Mouse (Mus musculus) embryonic facial prominence, embryonic 10.5 days (tissue): ENCODE data around the gene Gm21954. TPM values are rescaled to one million over a fixed set of nuclear protein-coding genes. Genes with fewer than 3 reads are reported as not detected.

Source experiments
- DNase-seq: peaks from one replicate; pipeline ENCODE4 v3.0.0-alpha.2; 2017; ENCODE audit warnings: low spot score
- H3K27ac ChIP-seq: fragments of 300-500 bp; sonication (generic); replicated peaks from 2 replicates; pipeline ENCODE4 v1.5.1; 2016; ENCODE audit warnings: mild to moderate bottlenecking
- H3K27me3 ChIP-seq: fragments of 300-500 bp; sonication (generic); replicated peaks from 2 replicates; pipeline ENCODE4 v1.6.1; 2016; ENCODE audit warnings: low read depth, mild to moderate bottlenecking; ENCODE audit not compliant: poor library complexity, severe bottlenecking
- H3K36me3 ChIP-seq: fragments of 300-500 bp; sonication (generic); replicated peaks from 2 replicates; pipeline ENCODE4 v1.6.1; 2016; ENCODE audit warnings: mild to moderate bottlenecking, moderate library complexity
- H3K4me1 ChIP-seq: fragments of 300-500 bp; sonication (generic); 2 replicates; pipeline ENCODE4 v1.6.1; 2016
- H3K4me3 ChIP-seq: fragments of 300-500 bp; sonication (generic); 2 replicates; pipeline ENCODE4 v1.5.1; 2016; ENCODE audit warnings: mild to moderate bottlenecking, moderate library complexity
- H3K9me3 ChIP-seq: fragments of 300-500 bp; sonication (generic); 2 replicates; pipeline ENCODE4 v1.6.1; 2016; ENCODE audit warnings: mild to moderate bottlenecking
- WGBS: fragments of 180-500 bp; shearing (Covaris S2); methylation state at CpG from one replicate; pipeline ENCODE4 v1.1.7; 2016; 5-methylcytosine and 5-hydroxymethylcytosine counted together
- polyA plus RNA-seq: library from polyadenylated mRNA; unstranded; fragments of >200 nt; fragmentation: Nextera tagmentation; extraction: Ambion mirVana; gene quantifications from 2 replicates; pipeline ENCODE4 v1.2.1, GENCODE M21; 2016

Gm21954 gene
- polyA plus RNA-seq, 1 experiment from 2014 or later: not detected

GRCm38 (mm10) chr3:55492021-55492420, 20.0 kb upstream of the Gm21954 start:
- H3K9me3 ChIP-seq: no peaks in the 10 kb centered on the region
- H3K27me3 ChIP-seq: 0 out of 2 replicates have a peak, but pooled peaks cover 5% of the 10 kb centered on the region
- H3K27ac ChIP-seq: peak overlapping the region; percentile 2; the same call in 1 of the 2 replicates
- H3K4me3 ChIP-seq: no peak overlapping the region
- no peaks in the 10 kb centered on the region for H3K36me3 ChIP-seq
- H3K4me1 ChIP-seq: peaks cover 50% of the 10 kb centered on the region
- peak; percentile 70 for DNase-seq
- WGBS: 16% methylated on average over 6 of the region's 6 CpGs

GRCm38 (mm10) chr3:55489231-55489990, 17.4 kb upstream of the Gm21954 start:
- WGBS: 81% methylated on average over 12 of the region's 12 CpGs
- peaks cover 7% of the 10 kb centered on the region for H3K36me3 ChIP-seq
- H3K27me3 ChIP-seq: 0 out of 2 replicates have a peak, but pooled peaks cover 5% of the 10 kb centered on the region
- no peak overlapping the region for H3K4me3 ChIP-seq
- H3K4me1 ChIP-seq: peaks cover 26% of the 10 kb centered on the region
- no peaks in the 10 kb centered on the region for H3K9me3 ChIP-seq
- no peak for DNase-seq
- no peak overlapping the region; the same call in 1 of the 2 replicates for H3K27ac ChIP-seq

GRCm38 (mm10) chr3:55483328-55483727, 11.3 kb upstream of the Gm21954 start:
- H3K4me3 ChIP-seq: no peak overlapping the region
- 39% methylated on average over 4 of the region's 4 CpGs for WGBS
- no peaks in the 10 kb centered on the region for H3K27me3 ChIP-seq
- H3K27ac ChIP-seq: peak overlapping the region; percentile 51; the same call in 1 of the 2 replicates
- no peaks in the 10 kb centered on the region for H3K9me3 ChIP-seq
- H3K36me3 ChIP-seq: peaks cover 7% of the 10 kb centered on the region
- peaks cover 26% of the 10 kb centered on the region for H3K4me1 ChIP-seq
- no peak for DNase-seq

GRCm38 (mm10) chr3:55481140-55481539, 9.1 kb upstream of the Gm21954 start:
- Histone ChIP-seq H3K4me3 (no peak overlapping the region), H3K27me3 (no peaks in the 10 kb centered on the region), H3K36me3 (no peaks in the 10 kb centered on the region; the same call in none of the 2 replicates), H3K9me3 (no peaks in the 10 kb centered on the region), H3K4me1 (peaks cover 25% of the 10 kb centered on the region), H3K27ac (0 out of 2 replicates have a peak overlapping the region, but pooled peaks have one; percentile 6)
- 80% methylated on average over 1 of the region's 1 CpGs for WGBS
- DNase-seq: no peak

- Histone ChIP-seq H3K27me3 (no peaks in the 10 kb centered on the region), H3K27ac (no peak overlapping the region), H3K4me3 (no peak overlapping the region), H3K36me3 (no peaks in the 10 kb centered on the region; the same call in 1 of the 2 replicates), H3K4me1 (peaks cover 25% of the 10 kb centered on the region), H3K9me3 (no peaks in the 10 kb centered on the region)
- 93% methylated on average over 4 of the region's 4 CpGs for WGBS
- no peak for DNase-seq
Observed at GRCm38 (mm10) chr3:55479306-55479705, 7.3 kb upstream of the Gm21954 start.

GRCm38 (mm10) chr3:55476694-55477093, 4.7 kb upstream of the Gm21954 start:
- H3K4me3 ChIP-seq: no peak overlapping the region
- H3K4me1 ChIP-seq: peaks cover 29% of the 10 kb centered on the region
- no peaks in the 10 kb centered on the region for H3K27me3 ChIP-seq
- no peaks in the 10 kb centered on the region for H3K36me3 ChIP-seq
- 93% methylated on average over 7 of the region's 7 CpGs for WGBS
- no peak for DNase-seq
- no peaks in the 10 kb centered on the region for H3K9me3 ChIP-seq
- H3K27ac ChIP-seq: no peak overlapping the region

GRCm38 (mm10) chr3:55473146-55473545, 1.1 kb upstream of the Gm21954 start:
- Histone ChIP-seq H3K9me3 (no peaks in the 10 kb centered on the region), H3K36me3 (no peaks in the 10 kb centered on the region), H3K4me1 (peaks cover 14% of the 10 kb centered on the region), H3K4me3 (no peak overlapping the region), H3K27ac (peak overlapping the region; percentile 54; the same call in 1 of the 2 replicates), H3K27me3 (no peaks in the 10 kb centered on the region)
- DNase-seq: peak; percentile 37
- WGBS: 59% methylated on average over 6 of the region's 6 CpGs

GRCm38 (mm10) chr3:55466348-55466747, 5.7 kb downstream of the Gm21954 start:
- Histone ChIP-seq H3K27ac (no peak overlapping the region), H3K36me3 (no peaks in the 10 kb centered on the region), H3K4me3 (no peak overlapping the region), H3K27me3 (no peaks in the 10 kb centered on the region; the same call in 1 of the 2 replicates), H3K4me1 (peaks cover 24% of the 10 kb centered on the region), H3K9me3 (no peaks in the 10 kb centered on the region)
- no peak for DNase-seq
- 73% methylated on average over 9 of the region's 9 CpGs for WGBS

GRCm38 (mm10) chr3:55465785-55466184, 6.2 kb downstream of the Gm21954 start:
- peaks cover 29% of the 10 kb centered on the region for H3K4me1 ChIP-seq

GRCm38 (mm10) chr3:55464226-55464625, 7.8 kb downstream of the Gm21954 start:
- Histone ChIP-seq H3K4me3 (no peak overlapping the region), H3K4me1 (peaks cover 29% of the 10 kb centered on the region), H3K27ac (no peak overlapping the region; the same call in 1 of the 2 replicates), H3K9me3 (no peaks in the 10 kb centered on the region), H3K27me3 (no peaks in the 10 kb centered on the region; the same call in 1 of the 2 replicates), H3K36me3 (no peaks in the 10 kb centered on the region)
- WGBS: 69% methylated on average over 3 of the region's 3 CpGs
- no peak for DNase-seq

More at GRCm38 (mm10) chr3:55465785-55466184, 6.2 kb downstream of the Gm21954 start:
- no peak for DNase-seq
- Histone ChIP-seq H3K36me3 (no peaks in the 10 kb centered on the region), H3K27me3 (no peaks in the 10 kb centered on the region; the same call in 1 of the 2 replicates), H3K4me3 (no peak overlapping the region), H3K9me3 (no peaks in the 10 kb centered on the region), H3K27ac (no peak overlapping the region)
- WGBS: 89% methylated on average over 8 of the region's 8 CpGs

GRCm38 (mm10) chr3:55462904-55463668, 8.9 kb downstream of the Gm21954 start:
- Histone ChIP-seq H3K4me3 (no peak overlapping the region), H3K27ac (peak overlapping the region; percentile 60), H3K4me1 (peaks cover 27% of the 10 kb centered on the region), H3K36me3 (no peaks in the 10 kb centered on the region), H3K27me3 (no peaks in the 10 kb centered on the region; the same call in 1 of the 2 replicates), H3K9me3 (no peaks in the 10 kb centered on the region)
- DNase-seq: no peak
- 85% methylated on average over 4 of the region's 4 CpGs for WGBS
